9 mouse cellular contexts compared by ENCODE assay signal in genomic region chr10:78068541-78068940, GRCm38 (mm10). TPM values are rescaled to one million over a fixed set of nuclear protein-coding genes. Genes with fewer than 3 reads are reported as not detected.
A peak's percentile ranks its signal among the peaks of the same experiment; 100 is the strongest.
DNase-seq lines count a peak whose midpoint lies in the region; ATAC-seq and TF ChIP-seq lines count a peak whose summit lies in the region.
"Had no signal": no experiment of that assay in that cellular context is flagged by ENCODE, and none has a peak within 500 bp of the region (broad histone marks: within the 10 kb centered on the region; RNA-seq: fewer than 3 reads in every experiment).

No protein-coding gene starts in this region.

- no peaks in the 10 kb centered on the region for H3K27me3 ChIP-seq in ES-Bruce4 (ENCODE audit: control insufficient read depth, insufficient read depth, low read length, poor library complexity, severe bottlenecking)
- H3K27me3 ChIP-seq in heart, embryonic 15.5 days = peaks cover 23% of the 10 kb centered on the region
- H3K27me3 ChIP-seq in liver, postnatal 0 days (ENCODE audit: insufficient read depth, low read length) = peaks cover 20% of the 10 kb centered on the region

- peak overlapping the region; percentile 6; the same call in 1 of the 2 replicates for H3K4me3 ChIP-seq in ES-Bruce4 (ENCODE audit: low read depth, low read length)
- peak overlapping the region; percentile 65 for H3K4me3 ChIP-seq in heart, embryonic 15.5 days
- peak overlapping the region; percentile 57 for H3K4me3 ChIP-seq in liver, postnatal 0 days (ENCODE audit: low read depth, low read length)

- DNase-seq in embryo, embryonic 10.5 days (ENCODE audit: low spot score) = peak; percentile 11
- DNase-seq in embryo, embryonic 10 days (ENCODE audit: low spot score) = no peak
- DNase-seq in liver, postnatal 0 days = no peak
- DNase-seq in urinary bladder, postnatal 10 days (ENCODE audit: low spot score) = no peak
- DNase-seq in cerebellum, adult 11-12 months = no peak
- no peak for DNase-seq in gastrocnemius, adult 18-20 months (ENCODE audit: low spot score)

- H3K36me3 ChIP-seq in ES-Bruce4 (ENCODE audit: control insufficient read depth, insufficient read depth, low read length, poor library complexity, severe bottlenecking) = peaks cover 20% of the 10 kb centered on the region
- H3K36me3 ChIP-seq in heart, embryonic 15.5 days = no peaks in the 10 kb centered on the region
- 0 out of 2 replicates have a peak, but pooled peaks cover 5% of the 10 kb centered on the region for H3K36me3 ChIP-seq in liver, postnatal 0 days (replicated peaks; ENCODE audit: insufficient read depth, low read length)

- ATAC-seq in heart, embryonic 15.5 days (replicated peaks; ENCODE audit: insufficient number of reproducible peaks, insufficient read depth, low FRiP score, low read depth) = no peak
- ATAC-seq in liver, postnatal 0 days = no peak

- TF ChIP-seq CTCF in ES-Bruce4 (IDR thresholded peaks at IDR 0.05; ENCODE audit: low read depth, low read length) = no peak
- TF ChIP-seq CTCF in liver, postnatal 0 days (IDR thresholded peaks at IDR 0.05; ENCODE audit: low read depth) = no peak

- H3K4me1 ChIP-seq in ES-Bruce4 (ENCODE audit: control insufficient read depth, insufficient read depth, low read length) = peaks cover 4% of the 10 kb centered on the region
- H3K4me1 ChIP-seq in heart, embryonic 15.5 days (replicated peaks) = peaks cover 13% of the 10 kb centered on the region
- H3K4me1 ChIP-seq in liver, postnatal 0 days (ENCODE audit: insufficient read depth) = peaks cover 3% of the 10 kb centered on the region; the same call in 1 of the 2 replicates

- no peak for TF ChIP-seq EP300 in ES-Bruce4 (IDR thresholded peaks at IDR 0.05; ENCODE audit: insufficient read depth, low read depth, low read length)
- TF ChIP-seq EP300 in liver, postnatal 0 days (IDR thresholded peaks at IDR 0.05; ENCODE audit: low read depth) = no peak

- H3K27ac ChIP-seq in ES-Bruce4 (ENCODE audit: insufficient read depth, low read length) = no peak overlapping the region
- no peak overlapping the region for H3K27ac ChIP-seq in heart, embryonic 15.5 days
- H3K27ac ChIP-seq in liver, postnatal 0 days (ENCODE audit: low read depth) = no peak overlapping the region

- 14% methylated on average over 11 of the region's 11 CpGs for WGBS in heart, embryonic 15.5 days
- 17% methylated on average over 11 of the region's 11 CpGs for WGBS in liver, postnatal 0 days (ENCODE audit: insufficient replicate concordance)

- TF ChIP-seq POLR2A in ES-Bruce4 (IDR thresholded peaks at IDR 0.05; ENCODE audit: insufficient read depth, low read length) = no peak

- H3K9ac ChIP-seq in ES-Bruce4 (ENCODE audit: low read depth, poor library complexity, severe bottlenecking) = peak overlapping the region; percentile 84
- H3K9ac ChIP-seq in heart, embryonic 15.5 days = peak overlapping the region; percentile 50
- H3K9ac ChIP-seq in liver, postnatal 0 days (replicated peaks) = no peak overlapping the region

- H3K4me2 ChIP-seq in heart, embryonic 15.5 days = peak overlapping the region; percentile 97
- H3K4me2 ChIP-seq in liver, postnatal 0 days (ENCODE audit: low read depth, low read length) = peak overlapping the region; percentile 84

- no peaks in the 10 kb centered on the region for H3K9me3 ChIP-seq in ES-Bruce4 (replicated peaks; ENCODE audit: control insufficient read depth, insufficient read depth, low read length, poor library complexity, severe bottlenecking)
- H3K9me3 ChIP-seq in heart, embryonic 15.5 days (replicated peaks) = no peaks in the 10 kb centered on the region
- H3K9me3 ChIP-seq in liver, postnatal 0 days (ENCODE audit: low read length) = no peaks in the 10 kb centered on the region

RNA-seq across cellular contexts. Expression of gene Icosl, which starts 0.6 kb away (rescaled TPM):
- 12.7 and 13.5 TPM in 2 replicates for polyA plus RNA-seq in ES-Bruce4 (2011; ENCODE audit: insufficient read depth, insufficient read length, low read depth, missing spikeins)
- polyA plus RNA-seq in heart, embryonic 15.5 days (2015; fragmentation: Nextera tagmentation; extraction: Ambion mirVana) = 1.5 and 2.9 TPM in 2 replicates
- polyA plus RNA-seq in liver, postnatal 0 days (2015; fragmentation: Nextera tagmentation; extraction: Ambion mirVana) = 0.86 and 1.2 TPM in 2 replicates
- 1 to 10 TPM; 1.3 to 1.5 TPM for total RNA-seq in gastrocnemius, adult 18-20 months (2021)

RNA-seq across cellular contexts. Expression of gene Aire, which starts 25.1 kb away (rescaled TPM):
- 20.9 and 23.5 TPM in 2 replicates for polyA plus RNA-seq in ES-Bruce4 (2011; ENCODE audit: insufficient read depth, insufficient read length, low read depth, missing spikeins)
- polyA plus RNA-seq in heart, embryonic 15.5 days (2015; fragmentation: Nextera tagmentation; extraction: Ambion mirVana) = 0.16 and 1.5 TPM in 2 replicates
- polyA plus RNA-seq in liver, postnatal 0 days (2015; fragmentation: Nextera tagmentation; extraction: Ambion mirVana) = not detected in 2 replicates
- total RNA-seq in gastrocnemius, adult 18-20 months (2021) = not detected
- total RNA-seq: gastrocnemius, postnatal 4 days had no signal

RNA-seq across cellular contexts. Expression of gene Dnmt3l, which starts 26.8 kb away (rescaled TPM):
- 175 and 179 TPM in 2 replicates for polyA plus RNA-seq in ES-Bruce4 (2011; ENCODE audit: insufficient read depth, insufficient read length, low read depth, missing spikeins)
- polyA plus RNA-seq in heart, embryonic 15.5 days (2015; fragmentation: Nextera tagmentation; extraction: Ambion mirVana) = not detected in 2 replicates
- polyA plus RNA-seq in liver, postnatal 0 days (2015; fragmentation: Nextera tagmentation; extraction: Ambion mirVana) = not detected in 2 replicates
- total RNA-seq in gastrocnemius, adult 18-20 months (2021) = not detected
- total RNA-seq: gastrocnemius, postnatal 4 days had no signal

RNA-seq across cellular contexts. Expression of gene Pfkl, which starts 58.7 kb away (rescaled TPM):
- 100 and 102 TPM in 2 replicates for polyA plus RNA-seq in ES-Bruce4 (2011; ENCODE audit: insufficient read depth, insufficient read length, low read depth, missing spikeins)
- 167 and 185 TPM in 2 replicates for polyA plus RNA-seq in heart, embryonic 15.5 days (2015; fragmentation: Nextera tagmentation; extraction: Ambion mirVana)
- polyA plus RNA-seq in liver, postnatal 0 days (2015; fragmentation: Nextera tagmentation; extraction: Ambion mirVana) = 23.5 and 31.3 TPM in 2 replicates
- total RNA-seq in gastrocnemius, adult 18-20 months (2021) = 1 to 10 TPM; 5.9 to 7.0 TPM

Comparison
In these comparisons a context has a peak if more than half of its experiments do, and no peak if none do; other contexts are left out.
1. H3K4me3 ChIP-seq: peak in every context shown above with its lines; median percentile 65 in heart, embryonic 15.5 days; 57 in liver, postnatal 0 days; 6 in ES-Bruce4.
2. RNA of gene Dnmt3l, which starts 26.8 kb away (polyA plus RNA-seq): 175 to 179 TPM in ES-Bruce4; not detected in liver, postnatal 0 days and not detected in heart, embryonic 15.5 days; every median in the first group is over 100 times any median in the second.